24 mouse cellular contexts compared by ENCODE assay signal in the genomic region with DNA sequence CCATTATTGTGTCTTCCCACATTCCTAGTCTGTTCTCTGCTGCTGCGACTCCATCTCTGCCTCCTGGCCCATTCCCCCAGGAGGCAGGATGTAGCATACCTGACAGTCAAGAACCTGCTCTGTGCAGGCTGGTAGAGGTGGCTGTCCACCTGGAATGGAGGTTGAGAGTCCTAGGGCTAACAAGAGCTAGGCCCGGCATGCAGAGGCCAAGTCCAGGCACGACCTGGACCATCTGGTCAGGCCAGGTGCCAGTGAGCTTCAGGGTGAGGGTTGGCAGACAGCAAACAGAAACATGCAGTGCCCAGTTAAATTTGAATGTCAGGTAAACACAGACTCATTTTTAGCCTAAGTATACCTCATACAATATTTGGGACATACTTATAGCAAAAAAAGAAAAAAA.
A peak's percentile ranks its signal among the peaks of the same experiment; 100 is the strongest.
DNase-seq lines count a peak whose midpoint lies in the region; ATAC-seq lines count a peak whose summit lies in the region.
"Had no signal": no experiment of that assay in that cellular context is flagged by ENCODE, and none has a peak within 500 bp of the region (broad histone marks: within the 10 kb centered on the region; RNA-seq: fewer than 3 reads in every experiment).

No protein-coding gene starts in this region.

- no peak overlapping the region for H3K27ac ChIP-seq in forebrain, embryonic 16.5 days (ENCODE audit: low read length)
- H3K27ac ChIP-seq: embryonic facial prominence, embryonic 10.5 days; forebrain, embryonic 10.5 days; heart, embryonic 10.5 days; hindbrain, postnatal 0 days; left cerebral cortex, adult 2 months; limb, embryonic 15.5 days; midbrain, embryonic 15.5 days; neural tube, embryonic 12.5 days had no signal

- no peak overlapping the region for H3K4me3 ChIP-seq in forebrain, embryonic 16.5 days (replicated peaks; ENCODE audit: low read length)
- H3K4me3 ChIP-seq: embryonic facial prominence, embryonic 10.5 days; forebrain, embryonic 10.5 days; heart, embryonic 10.5 days; left cerebral cortex, adult 2 months; limb, embryonic 15.5 days; midbrain, embryonic 15.5 days; neural tube, embryonic 12.5 days had no signal

- no peak overlapping the region for H3K4me2 ChIP-seq in forebrain, embryonic 16.5 days (ENCODE audit: low read length)
- H3K4me2 ChIP-seq: limb, embryonic 15.5 days; midbrain, embryonic 15.5 days; neural tube, embryonic 12.5 days had no signal

- H3K9me3 ChIP-seq in forebrain, embryonic 16.5 days (ENCODE audit: control insufficient read depth, low read length): no peaks in the 10 kb centered on the region
- H3K9me3 ChIP-seq: embryonic facial prominence, embryonic 10.5 days; forebrain, embryonic 10.5 days; heart, embryonic 10.5 days; limb, embryonic 15.5 days; midbrain, embryonic 15.5 days; neural tube, embryonic 12.5 days had no signal

- peak; percentile 83 to 85 for DNase-seq in urinary bladder, adult 18-20 months (ENCODE audit: low spot score in 2 of 2)
- no peak for DNase-seq in urinary bladder, postnatal 4 days (ENCODE audit: low spot score in 2 of 2)
- DNase-seq in cerebellum, adult 8-10 months: peak; percentile 88
- peak; percentile 90 to 91 for DNase-seq in cerebellum, postnatal 36 days
- DNase-seq in gastrocnemius, postnatal 25 days: no peak
- no peak for DNase-seq in heart, adult 11 months
- DNase-seq: adrenal gland, postnatal 36 days; forebrain, postnatal 0 days; kidney, adult 9 months; left cerebral cortex, postnatal 4 days; lung, postnatal 4 days; right cerebral cortex, postnatal 14 days; spleen, adult 18-20 months had no signal

- no peaks in the 10 kb centered on the region for H3K36me3 ChIP-seq in forebrain, embryonic 16.5 days (ENCODE audit: control insufficient read depth, insufficient read depth)
- H3K36me3 ChIP-seq: embryonic facial prominence, embryonic 10.5 days; forebrain, embryonic 10.5 days; heart, embryonic 10.5 days; limb, embryonic 15.5 days; midbrain, embryonic 15.5 days; neural tube, embryonic 12.5 days had no signal

- no peak overlapping the region for H3K9ac ChIP-seq in forebrain, embryonic 16.5 days (replicated peaks; ENCODE audit: low read depth, low read length)
- H3K9ac ChIP-seq: forebrain, postnatal 0 days; limb, embryonic 15.5 days; midbrain, embryonic 15.5 days; neural tube, embryonic 12.5 days had no signal

- WGBS in forebrain, embryonic 16.5 days: 88% methylated on average over 3 of the region's 3 CpGs

- H3K4me1 ChIP-seq in forebrain, embryonic 16.5 days (replicated peaks; ENCODE audit: control insufficient read depth, insufficient read depth, low read length): peaks cover 21% of the 10 kb centered on the region

- no peak for ATAC-seq in forebrain, embryonic 16.5 days
- ATAC-seq: forebrain, postnatal 0 days; hindbrain, postnatal 0 days; intestine, embryonic 16.5 days; midbrain, embryonic 15.5 days; Patski had no signal

- no peaks in the 10 kb centered on the region for H3K27me3 ChIP-seq in forebrain, embryonic 16.5 days (replicated peaks; ENCODE audit: control insufficient read depth, insufficient read depth, low read length)
- H3K27me3 ChIP-seq: Patski had no signal

Comparison
In these comparisons a context has a peak if more than half of its experiments do, and no peak if none do; other contexts are left out.
1. DNase-seq: peak in urinary bladder, adult 18-20 months (2 of 2), cerebellum, adult 8-10 months (single experiment) and cerebellum, postnatal 36 days (2 of 2); none in urinary bladder, postnatal 4 days (0 of 2), gastrocnemius, postnatal 25 days (single experiment) and heart, adult 11 months (single experiment).